Mouse (Mus musculus) inflammation-experienced regulatory T-cells, adult 6 months (primary cell): ENCODE measurements at regions not wholly inside any gene's neighbourhood (a gene's known extent, or its start where the extent isn't known, plus 50 kb on each side); places are given as distances from the start of the nearest gene placed in this dataset.

Experiments used
- ATAC-seq: one replicate; pipeline ENCODE4 v1.8.0; 2017

DNA sequence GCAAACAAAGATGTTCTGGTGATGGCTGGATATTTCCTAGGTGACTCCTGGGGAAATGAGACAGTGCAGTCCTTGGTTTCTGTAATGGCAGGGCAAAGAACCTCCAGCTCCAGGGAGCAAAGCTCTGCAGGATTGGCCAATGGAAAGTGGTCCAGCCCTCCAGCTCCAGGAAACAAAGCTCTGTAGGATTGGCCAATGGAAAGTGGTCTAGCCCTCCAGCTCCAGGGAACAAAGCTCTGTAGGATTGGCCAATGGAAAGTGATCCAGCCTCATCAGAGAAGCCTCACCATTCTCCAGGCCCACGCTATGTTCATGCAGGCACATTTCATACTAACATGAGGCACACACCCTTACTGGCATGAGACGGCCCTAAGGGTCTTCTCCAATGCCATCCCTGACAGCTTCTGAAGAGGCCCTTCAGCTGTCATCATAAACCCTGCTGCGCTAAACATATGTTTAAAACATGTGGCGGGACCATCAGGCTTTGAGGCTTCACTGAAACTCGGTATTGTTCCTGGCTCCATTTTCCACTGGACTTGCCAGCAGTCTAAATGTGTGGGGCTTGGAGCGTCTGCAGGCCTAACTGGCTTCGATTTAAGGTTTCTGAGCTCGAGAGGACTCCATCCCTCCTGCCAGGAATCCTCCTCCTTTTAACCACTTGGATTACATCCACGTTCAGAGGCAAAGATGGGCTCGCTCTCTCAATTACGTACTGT is 175.3 kb upstream of the Ccdc54 start:
- ATAC-seq: no peak

DNA sequence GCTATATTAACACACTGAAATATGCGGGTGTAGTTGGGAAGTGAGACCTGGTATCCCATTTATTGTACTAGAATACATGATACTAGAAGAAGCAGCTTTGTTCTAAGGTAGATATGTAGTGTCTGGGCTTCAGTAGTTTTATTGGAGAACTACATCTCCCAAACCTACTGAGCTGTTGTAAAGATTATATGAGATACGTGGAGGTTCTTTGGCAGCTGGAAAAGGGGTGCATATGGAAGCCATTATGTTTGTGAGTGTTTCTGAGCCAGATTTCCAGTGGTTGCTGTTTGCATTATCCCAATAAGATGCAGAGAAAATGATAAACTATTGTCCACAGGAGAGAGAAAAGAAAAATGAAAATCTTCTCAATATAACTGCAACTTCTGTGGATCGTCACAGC is 171.1 kb upstream of the Ccdc54 start:
- ATAC-seq: no peak

DNA sequence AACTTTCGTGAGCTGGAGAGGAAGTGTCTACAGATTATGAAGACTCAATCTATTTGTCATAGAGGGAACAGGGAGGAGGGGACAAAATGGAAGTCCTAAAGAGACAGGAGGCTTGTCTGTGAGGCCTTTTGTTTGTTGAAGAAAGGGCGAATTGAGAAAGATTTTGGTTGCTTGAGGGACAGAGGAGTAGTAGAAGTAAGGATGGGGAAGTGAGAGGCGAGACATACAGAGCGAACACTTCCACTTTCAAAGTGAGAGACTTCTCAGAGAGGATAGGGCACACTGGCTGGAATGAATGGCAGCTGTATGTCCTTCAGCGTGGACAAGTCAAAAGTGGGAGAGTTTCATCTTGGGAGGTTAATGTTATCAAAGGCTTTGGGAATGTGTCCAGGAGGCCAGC is 169.0 kb upstream of the Ccdc54 start:
- ATAC-seq: no peak

DNA sequence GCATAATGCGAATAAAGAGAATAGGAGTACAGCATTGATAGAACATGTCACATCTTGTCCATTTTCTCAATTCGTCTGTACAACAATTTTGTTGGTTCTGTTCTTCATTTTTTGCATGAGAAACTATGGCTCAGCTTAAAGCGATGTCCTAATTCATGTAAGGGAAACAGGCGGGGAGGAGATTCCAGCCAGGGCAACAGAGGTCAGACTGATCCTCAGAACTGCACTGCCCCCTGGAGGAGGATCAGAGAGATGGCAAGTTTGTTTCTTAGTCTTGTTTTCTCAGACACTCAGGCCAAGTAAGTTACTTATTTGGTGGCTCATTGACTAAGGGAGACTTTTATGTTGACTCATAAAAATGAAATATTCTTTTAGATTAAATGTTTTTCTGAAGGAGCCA is 165.7 kb upstream of the Ccdc54 start:
- ATAC-seq: peak; percentile 67

DNA sequence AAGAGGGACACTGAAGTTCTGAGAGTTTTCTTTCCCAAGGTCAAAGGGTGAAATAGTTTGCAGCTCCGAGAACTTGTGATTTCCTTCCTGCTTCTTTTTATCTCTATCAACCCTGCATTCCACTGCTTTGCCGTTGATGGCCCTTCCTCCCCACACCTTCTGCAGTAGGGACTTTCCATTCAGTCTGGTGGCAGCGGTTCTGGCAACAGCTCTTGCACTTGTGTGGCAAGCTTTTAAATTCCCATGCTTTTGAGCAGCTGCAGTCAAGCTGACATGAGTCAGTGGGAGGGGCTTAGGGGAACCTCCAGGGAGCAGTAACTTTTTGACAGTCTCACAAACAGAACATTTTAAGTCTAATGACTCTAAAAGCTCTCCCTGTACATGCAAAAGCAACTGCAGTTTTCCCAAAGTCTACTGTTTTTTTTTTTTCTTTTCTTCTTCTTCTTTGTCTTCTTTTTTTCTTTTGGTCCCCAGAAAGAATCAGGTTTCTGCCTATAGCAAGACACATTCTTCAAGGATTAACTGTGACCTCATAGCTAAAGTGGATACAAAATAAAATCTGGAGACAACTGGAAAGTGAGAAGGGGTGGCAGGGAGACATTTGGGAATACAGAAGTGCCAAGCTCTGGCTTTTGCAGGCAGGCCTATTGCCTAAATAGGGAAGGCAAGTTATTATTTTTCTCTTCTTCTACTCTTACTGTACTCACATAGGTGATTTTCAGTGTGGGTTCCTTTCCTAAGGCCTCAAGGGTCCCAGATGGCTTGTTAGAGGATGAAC is 162.8 kb upstream of the Ccdc54 start:
- peak; percentile 50 for ATAC-seq

DNA sequence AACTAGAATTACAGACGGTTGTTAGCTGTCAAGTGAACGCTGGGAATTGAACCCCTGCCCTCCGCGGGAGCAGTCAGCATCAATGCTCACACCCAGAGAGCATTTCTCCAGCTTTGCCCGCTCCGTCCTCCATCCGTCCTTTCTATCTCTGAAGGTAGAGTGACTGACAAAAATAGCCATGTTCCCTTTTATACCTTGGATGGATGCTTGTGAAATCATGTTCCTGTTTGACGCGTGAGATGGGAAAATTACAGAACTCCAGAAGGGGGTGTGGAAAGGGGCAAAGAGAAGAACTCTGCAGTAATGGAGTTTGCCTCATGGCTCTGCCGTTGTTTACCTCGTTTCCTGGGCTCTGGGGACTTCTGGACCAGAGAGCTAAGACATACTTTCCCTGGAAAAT is 162.1 kb upstream of the Ccdc54 start:
- ATAC-seq: no peak

DNA sequence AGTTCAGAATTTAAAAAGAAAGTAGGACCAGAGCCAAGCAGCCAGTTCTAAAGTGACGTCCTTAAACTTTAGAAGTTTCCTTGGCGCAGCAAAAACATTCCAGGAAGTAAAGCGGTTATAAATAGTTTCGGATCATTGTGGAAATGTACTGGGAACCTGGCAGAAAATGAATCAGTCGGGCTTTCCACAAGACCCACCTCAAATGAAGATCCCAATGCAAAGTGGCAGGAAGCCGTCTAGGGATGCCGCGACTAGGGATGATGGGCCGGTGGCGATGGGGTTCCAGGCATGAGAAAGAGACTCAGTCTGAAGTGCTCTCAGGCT is 161.3 kb upstream of the Ccdc54 start:
- ATAC-seq: no peak

DNA sequence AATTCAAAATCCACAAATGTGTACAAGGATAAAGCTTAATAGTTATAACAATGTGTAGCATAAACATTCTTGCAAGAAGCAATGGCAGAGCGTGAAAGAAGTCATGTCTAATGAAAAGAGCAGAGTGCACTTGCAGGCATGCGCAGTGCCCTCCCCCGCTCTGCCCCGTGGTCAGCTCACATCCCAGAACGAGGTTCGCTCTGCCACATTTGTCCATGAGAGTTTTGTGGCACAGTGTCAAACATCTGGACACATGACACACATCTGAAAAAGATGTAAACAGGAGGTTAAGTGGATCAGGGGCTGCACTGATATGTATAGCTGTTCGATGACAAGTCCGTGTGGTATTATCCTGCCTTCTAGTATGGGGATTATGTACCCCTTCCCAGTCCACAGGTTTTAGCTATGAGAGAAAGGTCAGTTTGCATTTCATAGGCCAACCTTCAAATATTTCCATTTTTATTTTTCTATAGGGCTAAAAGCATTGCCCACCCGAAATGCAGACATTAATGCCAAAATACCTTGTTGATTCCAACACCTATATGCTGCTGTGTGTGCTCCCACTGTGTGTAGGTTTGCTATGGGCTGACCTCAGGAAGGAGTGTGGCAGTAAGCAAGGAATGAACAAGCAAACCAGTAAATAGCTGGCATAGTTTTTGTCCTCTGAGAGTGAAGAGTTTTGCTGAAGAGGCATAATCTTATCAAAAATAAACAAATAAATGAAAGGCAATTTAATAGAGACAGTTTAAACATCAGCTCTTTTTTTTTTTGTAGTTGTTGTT is 160.7 kb upstream of the Ccdc54 start:
- ATAC-seq: no peak

DNA sequence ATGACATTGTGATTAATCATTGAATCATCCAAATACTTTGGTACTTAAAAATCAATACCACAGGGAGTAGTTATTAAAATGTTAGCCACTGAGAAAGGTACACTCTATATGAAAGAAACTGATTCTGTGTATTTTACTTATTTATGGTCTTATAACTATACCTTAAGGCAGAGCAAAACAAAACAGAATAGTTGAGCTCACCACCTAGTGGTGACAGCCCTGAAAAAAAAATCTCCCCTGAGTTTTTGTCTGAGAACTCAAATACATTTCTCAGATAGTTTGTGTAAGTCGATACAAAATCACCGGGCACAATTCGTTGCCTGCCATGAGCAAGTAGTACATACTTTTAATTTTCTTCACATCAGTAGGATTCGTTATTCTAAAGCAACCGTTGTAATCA is 156.7 kb upstream of the Ccdc54 start:
- ATAC-seq: no peak

DNA sequence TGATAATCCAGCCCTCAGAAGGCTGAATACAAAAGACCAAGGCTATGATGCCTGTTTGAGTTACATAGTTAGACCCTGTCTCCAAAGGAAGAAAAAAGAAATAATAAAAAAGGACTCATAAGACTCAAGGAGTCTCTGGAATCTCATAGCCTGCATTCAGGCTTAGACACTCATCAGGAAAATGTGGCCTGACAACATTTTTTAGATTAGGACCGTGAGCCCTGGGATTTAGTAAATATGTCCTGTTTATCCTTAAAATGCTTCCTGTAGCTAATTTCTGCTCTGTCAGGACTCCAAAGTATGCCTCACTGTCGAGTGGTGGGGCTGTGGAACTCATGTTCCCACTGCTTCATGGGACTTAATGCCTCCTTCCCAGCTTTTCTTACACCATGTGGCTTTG is 154.8 kb upstream of the Ccdc54 start:
- no peak for ATAC-seq

DNA sequence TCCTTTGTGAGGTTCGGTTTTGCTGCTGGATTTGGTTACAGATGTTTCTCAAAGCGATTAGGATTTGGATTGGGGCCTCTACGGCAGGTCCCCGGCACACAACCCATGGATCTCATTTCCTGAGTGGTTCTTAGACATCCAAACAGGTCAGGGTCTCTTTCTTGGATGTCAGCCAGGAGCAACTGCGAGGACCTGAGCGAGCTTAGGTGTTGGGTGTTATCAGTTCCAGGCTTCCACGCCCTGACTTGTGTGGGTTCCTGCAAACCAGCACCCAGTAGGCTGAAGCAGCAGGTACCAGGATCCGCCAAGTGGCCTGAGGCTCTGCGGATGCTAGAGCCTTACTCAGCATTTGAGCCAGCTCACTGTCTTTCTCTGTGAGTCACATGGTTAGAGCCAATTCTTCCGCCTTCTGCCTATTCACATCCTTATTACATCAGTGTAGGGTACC is 146.5 kb upstream of the Ccdc54 start:
- ATAC-seq: peak; percentile 7

DNA sequence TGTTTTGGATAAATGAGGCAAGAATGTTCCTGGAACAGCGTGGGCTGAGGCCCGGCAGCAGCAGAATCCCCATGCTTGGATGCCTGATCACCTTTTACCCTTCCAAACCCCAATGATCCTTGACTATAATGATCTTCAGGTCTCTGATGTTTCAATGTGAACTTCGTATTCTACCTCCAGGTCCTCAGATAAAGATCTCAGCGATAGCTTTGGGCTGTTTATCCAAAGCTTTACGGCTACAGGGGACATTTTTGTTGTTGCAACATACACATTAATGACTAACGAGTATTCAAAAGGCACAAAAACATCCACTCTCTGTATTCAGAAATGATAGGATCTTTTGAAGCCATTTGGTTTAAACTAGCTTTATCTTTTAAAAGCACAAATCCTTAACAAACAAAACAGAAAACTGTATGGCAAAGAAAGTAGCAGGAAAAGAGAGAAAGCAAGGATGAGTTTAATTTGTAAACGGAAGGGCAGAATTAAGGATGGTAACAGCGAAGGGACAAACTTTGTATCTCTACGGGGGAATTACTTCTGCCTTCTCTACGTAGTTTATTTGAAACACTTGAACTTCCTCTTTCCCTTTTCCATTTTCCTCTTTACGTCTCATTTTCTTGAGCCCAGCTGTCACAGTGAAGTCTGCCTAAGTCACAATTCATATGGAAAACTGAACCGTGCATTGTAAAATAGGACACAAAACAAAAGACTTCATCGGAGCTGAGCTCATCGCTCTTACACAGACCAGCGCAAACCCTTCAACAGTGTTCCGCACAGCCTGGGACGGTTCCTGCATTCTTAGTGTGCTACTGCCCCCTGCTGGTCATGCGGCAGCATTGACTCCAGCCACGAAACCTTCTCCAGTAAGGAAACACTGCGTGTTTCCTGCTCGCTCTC is 145.4 kb upstream of the Ccdc54 start:
- peak; percentile 63 for ATAC-seq

DNA sequence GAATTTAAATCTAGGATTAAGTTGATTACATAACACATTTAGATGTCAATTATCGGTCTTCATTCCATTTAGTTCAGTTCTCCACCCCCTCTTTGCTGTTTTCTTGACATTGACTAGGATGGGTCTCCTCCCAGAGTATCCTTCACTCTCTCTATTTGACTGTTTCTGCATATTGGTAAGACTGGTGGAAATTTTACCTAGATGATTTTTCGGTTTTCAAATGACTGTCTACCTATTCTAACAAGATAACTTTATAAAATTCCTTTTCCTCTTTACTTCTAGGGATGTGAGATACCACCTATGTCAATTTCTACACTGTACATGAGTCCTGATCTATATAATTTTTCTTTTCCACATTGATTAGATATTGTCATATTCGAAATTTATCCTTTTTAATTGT is 142.4 kb upstream of the Ccdc54 start:
- no peak for ATAC-seq

DNA sequence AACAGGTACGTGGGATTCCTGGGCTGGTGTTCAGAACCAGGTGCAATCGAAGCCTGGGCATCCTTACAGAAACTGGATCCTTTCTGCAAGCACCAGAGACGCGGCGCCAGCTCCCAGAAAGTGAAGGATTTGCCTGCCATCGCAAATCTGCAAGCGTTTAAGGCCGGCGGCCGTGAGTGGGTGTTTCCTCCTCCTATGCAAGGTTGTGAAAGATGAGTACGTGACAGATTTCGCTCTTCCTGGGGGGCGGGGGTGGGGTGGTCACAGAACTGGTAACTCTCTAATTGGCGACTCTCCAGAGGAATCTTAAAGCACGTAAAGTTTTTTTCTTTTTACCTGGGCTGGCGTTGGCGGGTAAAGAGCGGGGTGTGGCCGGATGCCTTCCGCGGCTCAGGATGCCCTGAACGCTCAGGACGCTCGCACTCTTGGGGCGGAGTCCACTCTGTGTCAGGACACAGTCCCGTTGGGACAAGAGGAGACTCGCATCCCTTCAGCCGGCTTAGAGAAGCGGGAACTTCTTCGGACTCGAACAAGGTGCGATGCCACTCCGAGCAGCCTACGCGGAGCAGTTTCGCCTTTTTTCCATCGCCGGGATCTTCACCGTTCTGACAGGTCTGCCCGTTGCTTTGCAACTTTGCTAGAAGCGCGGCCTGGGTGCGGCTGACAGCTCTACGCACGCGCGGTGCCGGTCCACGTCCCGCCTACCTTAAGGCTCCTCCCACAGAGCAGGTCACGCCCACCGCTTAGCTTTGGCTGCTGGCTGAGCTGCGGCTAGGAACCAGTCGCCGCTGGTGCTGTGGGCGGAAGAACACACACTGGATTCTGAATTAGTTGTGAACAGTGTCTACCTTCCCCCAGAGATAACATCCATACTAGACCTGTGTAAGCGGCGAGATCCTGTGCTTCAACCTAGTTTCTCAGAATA is 141.4 kb upstream of the Ccdc54 start:
- peak; percentile 80 for ATAC-seq

DNA sequence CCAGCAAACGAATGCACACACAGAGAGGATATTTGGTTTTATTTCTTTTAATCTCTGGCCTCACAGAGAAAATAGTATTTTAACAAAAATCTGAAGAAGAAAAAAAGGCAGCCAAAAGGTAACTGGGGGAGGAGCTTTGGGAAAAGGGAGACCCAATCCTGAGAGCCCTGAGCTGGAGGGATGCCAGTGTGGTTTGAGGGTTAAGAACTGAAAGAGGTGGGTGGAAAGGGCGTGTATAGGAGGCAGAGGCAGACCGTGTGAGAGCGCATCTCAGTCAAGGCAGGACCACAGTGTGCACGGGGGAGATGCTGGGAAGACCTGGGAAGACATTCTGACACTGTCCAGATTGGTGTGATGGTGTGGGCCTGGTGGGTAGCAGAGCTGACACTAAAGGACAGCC is 138.4 kb upstream of the Ccdc54 start:
- ATAC-seq: no peak

DNA sequence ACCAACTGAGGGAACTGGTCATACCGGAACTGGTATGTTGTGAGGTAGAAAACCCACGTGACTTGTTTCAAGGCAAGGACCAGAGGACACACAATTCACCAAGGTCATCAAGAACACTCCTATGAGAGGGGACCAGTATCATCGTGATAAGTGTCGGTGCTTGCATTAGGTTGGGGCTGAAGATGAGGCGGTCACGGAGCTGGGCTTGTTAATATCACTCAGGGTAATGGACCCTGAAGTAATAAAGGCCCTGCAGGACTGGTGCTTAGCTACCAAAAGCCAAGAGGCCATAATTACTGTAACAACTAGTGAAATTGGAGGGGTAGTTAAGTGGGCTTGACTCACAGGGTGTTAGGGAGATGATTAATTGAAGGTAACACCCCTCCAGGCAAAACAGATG is 132.2 kb upstream of the Ccdc54 start:
- no peak for ATAC-seq

DNA sequence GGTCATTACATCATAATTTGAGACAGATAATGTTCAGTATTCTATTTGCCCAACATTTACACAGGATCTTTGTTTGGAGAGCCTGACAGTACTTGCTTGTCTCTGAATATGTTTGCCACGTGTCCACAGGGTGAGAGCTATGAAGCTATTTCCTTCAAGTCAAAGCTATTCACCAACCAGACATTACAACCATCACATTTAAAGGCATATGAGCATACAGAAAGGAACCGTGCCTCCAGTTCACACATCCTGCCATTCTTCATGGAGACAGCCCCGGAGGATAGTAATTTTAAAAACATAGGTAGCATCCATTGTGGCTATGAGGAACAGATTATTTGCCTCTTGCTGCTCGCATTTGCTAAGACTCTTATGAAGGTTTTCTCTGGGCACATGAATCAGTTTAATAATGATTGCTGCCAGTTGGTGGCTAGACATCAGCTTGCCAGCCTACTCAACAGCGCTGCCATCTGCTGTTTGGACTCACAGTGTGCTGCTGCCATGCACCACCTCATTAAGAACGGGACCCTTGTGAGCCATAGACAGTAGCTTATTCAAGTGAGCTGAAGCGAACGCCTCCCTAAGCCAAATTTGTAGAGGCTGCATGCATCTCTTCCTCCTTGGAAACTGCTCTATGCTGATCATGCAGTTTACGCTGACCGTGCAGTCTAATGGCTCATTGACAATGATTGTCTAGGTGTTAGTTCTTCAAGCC is 126.5 kb upstream of the Ccdc54 start:
- no peak for ATAC-seq

DNA sequence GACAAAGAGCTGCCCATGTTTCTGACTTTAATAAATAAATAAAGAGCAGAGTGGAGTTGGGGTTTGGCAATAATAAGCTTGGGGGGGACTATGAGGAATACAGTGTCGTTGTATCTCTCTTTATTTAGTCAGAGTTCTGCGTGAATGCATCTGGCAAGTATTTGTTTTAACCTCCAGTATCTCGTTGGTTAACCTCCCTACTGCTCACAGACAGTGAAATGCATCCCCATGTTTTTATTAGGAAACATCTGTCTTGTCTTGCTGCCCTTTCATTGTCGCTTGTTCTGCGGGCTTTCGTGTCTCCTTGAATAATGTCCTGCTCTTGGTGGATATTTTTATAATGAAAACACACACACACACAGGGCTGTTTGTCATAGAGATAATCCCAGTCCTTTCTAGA is 118.8 kb upstream of the Ccdc54 start:
- no peak for ATAC-seq

DNA sequence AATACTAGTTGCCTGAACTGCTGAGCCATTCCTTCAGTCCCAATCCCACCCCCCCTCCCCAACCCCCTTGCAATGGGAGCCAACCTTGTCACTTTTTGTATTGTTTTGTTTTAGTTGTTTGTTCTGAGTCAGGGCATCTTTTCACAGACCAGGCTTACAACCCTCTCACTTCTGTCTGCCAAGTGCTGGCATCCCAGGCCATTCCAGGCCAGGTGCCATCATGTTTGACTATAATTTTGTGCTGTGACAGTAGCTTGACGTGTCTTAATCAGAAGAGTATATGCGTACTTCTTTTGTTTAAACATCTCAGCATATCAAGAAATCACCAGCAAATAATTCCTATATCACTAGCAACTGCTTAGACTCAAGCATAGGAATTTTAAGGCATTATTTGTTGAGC is 117.0 kb upstream of the Ccdc54 start:
- ATAC-seq: no peak

DNA sequence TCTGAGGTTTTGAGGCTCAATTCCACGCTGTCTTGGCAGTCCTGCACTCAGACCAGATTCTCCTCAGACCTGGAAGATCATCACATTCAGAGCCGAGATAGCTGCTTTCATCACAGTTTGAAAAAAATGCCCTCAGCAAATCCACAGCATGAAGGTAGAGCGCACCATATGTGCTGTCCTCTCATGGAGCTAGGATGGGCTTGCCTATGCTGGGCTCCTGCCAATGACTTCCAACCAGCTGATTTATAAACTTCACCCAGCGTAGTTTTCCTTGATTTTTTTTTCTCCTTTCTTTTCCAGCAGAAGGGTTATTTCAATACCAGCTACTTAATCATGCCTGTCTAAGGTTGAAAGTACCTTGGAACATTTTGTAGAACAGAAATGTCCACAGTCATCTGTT is 115.0 kb upstream of the Ccdc54 start:
- ATAC-seq: no peak
